Mouse (Mus musculus): ENCODE measurements around the gene Olfr790. TPM values are rescaled to one million over a fixed set of nuclear protein-coding genes. Genes with fewer than 3 reads are reported as not detected.

Gene Olfr790
- not detected in 2 replicates for polyA plus RNA-seq (2012; rRNA removed; ENCODE audit: low replicate concordance)

GRCm38 (mm10) chr10:129498192-129498591 is at the start of gene Olfr790:
Gene Olfr790, plus strand, starts transcription at chr10:129498492.

GRCm38 (mm10) chr10:129461562-129461961 is 36.7 kb upstream of the Olfr790 start, which contains the start of gene Olfr787:
Gene Olfr787, plus strand, starts transcription at chr10:129461862.

GRCm38 (mm10) chr10:129470698-129471097 is 27.6 kb upstream of the Olfr790 start, which contains the start of gene Olfr788:
Gene Olfr788, plus strand, starts transcription at chr10:129470998.

GRCm38 (mm10) chr10:129484452-129484851 is 13.8 kb upstream of the Olfr790 start, which contains the start of gene Olfr789:
Gene Olfr789, plus strand, starts transcription at chr10:129484752.

GRCm38 (mm10) chr10:129521492-129521891 is 23.2 kb downstream of the Olfr790 start, which contains the start of gene Olfr791:
Gene Olfr791, plus strand, starts transcription at chr10:129521792.

GRCm38 (mm10) chr10:129538862-129539261 is 40.6 kb downstream of the Olfr790 start, which contains the start of gene Olfr792:
Gene Olfr792, plus strand, starts transcription at chr10:129539162.

Other genes with a start within 250 kb of the Olfr790 start
- gene Olfr776, start 239.4 kb upstream of the Olfr790 start, polyA plus RNA-seq (2012; rRNA removed; ENCODE audit: low replicate concordance), result not detected in 2 replicates
- not detected in 2 replicates for gene Olfr777, start 227.0 kb upstream of the Olfr790 start, polyA plus RNA-seq (2012; rRNA removed; ENCODE audit: low replicate concordance)
- not detected in 2 replicates for gene Olfr780, start 180.4 kb upstream of the Olfr790 start, polyA plus RNA-seq (2012; rRNA removed; ENCODE audit: low replicate concordance)
- gene Olfr781, start 169.6 kb upstream of the Olfr790 start, polyA plus RNA-seq (2012; rRNA removed; ENCODE audit: low replicate concordance), result not detected in 2 replicates
- gene Olfr782, start 149.6 kb upstream of the Olfr790 start, polyA plus RNA-seq (2012; rRNA removed; ENCODE audit: low replicate concordance), result not detected in 2 replicates
- gene Olfr784, start 114.4 kb upstream of the Olfr790 start, polyA plus RNA-seq (2012; rRNA removed; ENCODE audit: low replicate concordance), result not detected in 2 replicates
- gene Olfr785, start 93.1 kb upstream of the Olfr790 start, polyA plus RNA-seq (2012; rRNA removed; ENCODE audit: low replicate concordance), result not detected in 2 replicates
- gene Olfr786, start 71.2 kb upstream of the Olfr790 start, polyA plus RNA-seq (2012; rRNA removed; ENCODE audit: low replicate concordance), result not detected in 2 replicates
- not detected in 2 replicates for gene Olfr787, start 36.6 kb upstream of the Olfr790 start, polyA plus RNA-seq (2012; rRNA removed; ENCODE audit: low replicate concordance)
- gene Olfr788, start 27.5 kb upstream of the Olfr790 start, polyA plus RNA-seq (2012; rRNA removed; ENCODE audit: low replicate concordance), result not detected in 2 replicates
- not detected in 2 replicates for gene Olfr789, start 13.7 kb upstream of the Olfr790 start, polyA plus RNA-seq (2012; rRNA removed; ENCODE audit: low replicate concordance)
- not detected in 2 replicates for gene Olfr791, start 23.3 kb downstream of the Olfr790 start, polyA plus RNA-seq (2012; rRNA removed; ENCODE audit: low replicate concordance)
- not detected in 2 replicates for gene Olfr792, start 40.7 kb downstream of the Olfr790 start, polyA plus RNA-seq (2012; rRNA removed; ENCODE audit: low replicate concordance)
- not detected in 2 replicates for gene Olfr794, start 69.2 kb downstream of the Olfr790 start, polyA plus RNA-seq (2012; rRNA removed; ENCODE audit: low replicate concordance)
- gene Olfr796, start 114.1 kb downstream of the Olfr790 start, polyA plus RNA-seq (2012; rRNA removed; ENCODE audit: low replicate concordance), result not detected in 2 replicates
- gene Olfr798, start 129.4 kb downstream of the Olfr790 start, polyA plus RNA-seq (2012; rRNA removed; ENCODE audit: low replicate concordance), result not detected in 2 replicates
- gene Olfr799, start 139.0 kb downstream of the Olfr790 start, polyA plus RNA-seq (2012; rRNA removed; ENCODE audit: low replicate concordance), result not detected in 2 replicates
- not detected in 2 replicates for gene Olfr800, start 159.2 kb downstream of the Olfr790 start, polyA plus RNA-seq (2012; rRNA removed; ENCODE audit: low replicate concordance)
- gene Olfr801, start 175.4 kb downstream of the Olfr790 start, polyA plus RNA-seq (2012; rRNA removed; ENCODE audit: low replicate concordance), result not detected in 2 replicates
- gene Olfr802, start 189.7 kb downstream of the Olfr790 start, polyA plus RNA-seq (2012; rRNA removed; ENCODE audit: low replicate concordance), result not detected in 2 replicates
- gene Olfr803, start 195.8 kb downstream of the Olfr790 start, polyA plus RNA-seq (2012; rRNA removed; ENCODE audit: low replicate concordance), result not detected in 2 replicates
- not detected in 2 replicates for gene Olfr804, start 204.7 kb downstream of the Olfr790 start, polyA plus RNA-seq (2012; rRNA removed; ENCODE audit: low replicate concordance)
- gene Olfr805, start 230.9 kb downstream of the Olfr790 start, polyA plus RNA-seq (2012; rRNA removed; ENCODE audit: low replicate concordance), result not detected in 2 replicates
- not detected in 2 replicates for gene Olfr806, start 243.4 kb downstream of the Olfr790 start, polyA plus RNA-seq (2012; rRNA removed; ENCODE audit: low replicate concordance)

Data from duodenum, adult 2 months (tissue).